Comparison of ENCODE assay signal across 25 mouse cellular contexts in the genomic region with DNA sequence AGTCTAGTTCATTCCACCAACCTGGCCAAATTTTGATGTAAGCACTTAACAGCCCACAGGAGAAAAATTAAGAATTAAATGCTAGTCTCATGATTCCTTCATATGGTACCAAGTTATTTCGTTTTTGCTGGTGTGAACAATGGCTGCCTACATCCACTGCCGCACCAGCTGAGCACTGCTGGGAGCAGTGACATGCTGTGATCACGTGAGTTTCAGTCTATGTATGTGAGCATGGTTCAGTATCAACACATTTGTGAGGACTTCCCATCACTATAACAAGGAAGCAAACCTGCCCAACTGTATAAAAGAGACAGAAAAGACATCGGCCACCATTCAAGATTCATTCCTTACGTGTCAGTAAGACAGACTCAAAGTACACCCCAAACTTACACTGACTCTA.
"Had no signal": no experiment of that assay in that cellular context is flagged by ENCODE, and none has a peak within 500 bp of the region (broad histone marks: within the 10 kb centered on the region; RNA-seq: fewer than 3 reads in every experiment).

No protein-coding gene starts in this region.

- H3K27ac ChIP-seq: embryonic facial prominence, embryonic 10.5 days; embryonic facial prominence, embryonic 12.5 days; embryonic facial prominence, embryonic 13.5 days; embryonic facial prominence, embryonic 15.5 days; forebrain, embryonic 10.5 days; forebrain, embryonic 12.5 days; forebrain, embryonic 13.5 days; forebrain, embryonic 15.5 days; gastrocnemius, adult 2 months; heart, adult 2 months had no signal

- H3K9me3 ChIP-seq: embryonic facial prominence, embryonic 10.5 days; embryonic facial prominence, embryonic 12.5 days; embryonic facial prominence, embryonic 13.5 days; embryonic facial prominence, embryonic 15.5 days; forebrain, embryonic 10.5 days; forebrain, embryonic 12.5 days; forebrain, embryonic 13.5 days; forebrain, embryonic 15.5 days had no signal

- H3K36me3 ChIP-seq: embryonic facial prominence, embryonic 10.5 days; embryonic facial prominence, embryonic 12.5 days; embryonic facial prominence, embryonic 13.5 days; embryonic facial prominence, embryonic 15.5 days; forebrain, embryonic 10.5 days; forebrain, embryonic 12.5 days; forebrain, embryonic 15.5 days had no signal

- DNase-seq: cerebellum, adult 9-10 months; cerebellum, adult 9-11 months; cerebellum, postnatal 10 days; cerebellum, postnatal 14 days; cerebellum, postnatal 25 days; cerebellum, postnatal 36 days; embryo, embryonic 11 days; forebrain, postnatal 0 days; gastrocnemius, adult 2 months; gastrocnemius, postnatal 10 days; gastrocnemius, postnatal 14 days; gastrocnemius, postnatal 25 days; gastrocnemius, postnatal 36 days; heart, adult 11 months; heart, adult 18-20 months; heart, adult 2 months had no signal

- H3K9ac ChIP-seq: embryonic facial prominence, embryonic 12.5 days; embryonic facial prominence, embryonic 13.5 days; embryonic facial prominence, embryonic 15.5 days; forebrain, embryonic 12.5 days; forebrain, embryonic 13.5 days; forebrain, embryonic 15.5 days; forebrain, postnatal 0 days had no signal

- H3K4me3 ChIP-seq: embryonic facial prominence, embryonic 10.5 days; embryonic facial prominence, embryonic 12.5 days; embryonic facial prominence, embryonic 13.5 days; embryonic facial prominence, embryonic 15.5 days; erythroblast, embryonic 14.5 days; forebrain, embryonic 10.5 days; forebrain, embryonic 12.5 days; forebrain, embryonic 13.5 days; forebrain, embryonic 15.5 days; gastrocnemius, adult 2 months; heart, adult 2 months had no signal

- H3K4me2 ChIP-seq: embryonic facial prominence, embryonic 12.5 days; embryonic facial prominence, embryonic 13.5 days; embryonic facial prominence, embryonic 15.5 days; forebrain, embryonic 12.5 days; forebrain, embryonic 13.5 days; forebrain, embryonic 15.5 days had no signal

- H3K4me1 ChIP-seq: embryonic facial prominence, embryonic 13.5 days; embryonic facial prominence, embryonic 15.5 days; forebrain, embryonic 12.5 days; forebrain, embryonic 13.5 days; forebrain, embryonic 15.5 days had no signal

- H3K27me3 ChIP-seq: forebrain, embryonic 15.5 days had no signal
